Mouse (Mus musculus) CH12.LX (cell line): Measurements from ENCODE around the gene Amotl1. TPM values are rescaled to one million over a fixed set of nuclear protein-coding genes. Genes with fewer than 3 reads are reported as not detected.

Source experiments
- DNase-seq: peaks from one replicate; pipeline ENCODE4 v3.0.0-alpha.2; 2013; ENCODE audit errors: extremely low read depth
- H3K27ac ChIP-seq: 2 replicates; pipeline ENCODE4 v1.5.1; 2012; ENCODE audit warnings: low read depth, mild to moderate bottlenecking, control low read depth, moderate library complexity; ENCODE audit not compliant: insufficient read depth
- H3K27me3 ChIP-seq: replicated peaks from 2 replicates; pipeline ENCODE3; 2012; ENCODE audit warnings: inconsistent platforms
- H3K36me3 ChIP-seq, 2 experiments: replicated peaks in 1 of 2; 2 replicates each; pipeline versions ENCODE3 to v1.6.1; 2012; ENCODE audit warnings: inconsistent platforms in 1 of 2, low read length in 1 of 2, mild to moderate bottlenecking in 1 of 2, mixed read lengths in 1 of 2, moderate library complexity in 1 of 2; ENCODE audit not compliant: control insufficient read depth in 1 of 2, insufficient read depth in 1 of 2
- H3K4me1 ChIP-seq, 2 experiments: 2 replicates each; pipeline ENCODE4 v1.6.1; 2012; ENCODE audit warnings: inconsistent platforms in 1 of 2, moderate library complexity in 1 of 2; ENCODE audit not compliant: insufficient read depth in 2 of 2, control insufficient read depth in 1 of 2
- H3K4me2 ChIP-seq: 2 replicates; pipeline ENCODE4 v1.6.1; 2012; ENCODE audit warnings: low read depth, mild to moderate bottlenecking, control low read depth; ENCODE audit not compliant: poor library complexity, insufficient read depth, severe bottlenecking
- H3K4me3 ChIP-seq, 3 experiments: fragments of 150-350 bp in 1 of 3; sonication (generic) in 1 of 3; replicated peaks in 1 of 3; 2 replicates each; pipeline versions ENCODE3 to v1.5.1; 2011 to 2012; ENCODE audit warnings: low read depth in 2 of 3, low read length in 2 of 3, mild to moderate bottlenecking in 2 of 3, moderate library complexity in 2 of 3, control low read depth in 1 of 3, improper control_type of control experiment in 1 of 3, inconsistent platforms in 1 of 3, mixed read lengths in 1 of 3; ENCODE audit not compliant: poor library complexity in 1 of 3
- H3K79me2 ChIP-seq: replicated peaks from 2 replicates; pipeline ENCODE4 v1.6.1; 2012; ENCODE audit warnings: mild to moderate bottlenecking, moderate library complexity; ENCODE audit not compliant: control insufficient read depth, poor library complexity, insufficient read depth, severe bottlenecking; ENCODE audit errors: extremely low read depth
- H3K9ac ChIP-seq: 2 replicates; pipeline ENCODE4 v1.6.1; 2012; ENCODE audit warnings: low read depth, mild to moderate bottlenecking, control low read depth, moderate library complexity; ENCODE audit not compliant: insufficient read depth
- H3K9me3 ChIP-seq: replicated peaks from 2 replicates; pipeline ENCODE3; 2012; ENCODE audit warnings: low read length, inconsistent platforms, mixed read lengths
- BHLHE40 ChIP-seq: IDR thresholded peaks from 2 replicates; pipeline ENCODE4 v1.6.1; 2011; ENCODE audit warnings: mild to moderate bottlenecking, low read depth, low read length, improper control_type of control experiment
- E2F4 ChIP-seq: IDR thresholded peaks from 2 replicates; pipeline ENCODE4 v1.6.1; 2011; ENCODE audit warnings: low read depth, low read length, improper control_type of control experiment; ENCODE audit not compliant: insufficient replicate concordance
- ELF1 ChIP-seq: IDR thresholded peaks from 2 replicates; pipeline ENCODE4 v1.6.1; 2014; ENCODE audit warnings: low read depth, mild to moderate bottlenecking, inconsistent platforms, low read length, improper control_type of control experiment
- EP300 ChIP-seq: IDR thresholded peaks from 2 replicates; pipeline ENCODE4 v1.6.1; 2011; ENCODE audit warnings: low read length, improper control_type of control experiment
- ETS1 ChIP-seq: conservative IDR thresholded peaks from 2 replicates; pipeline ENCODE4 v1.6.1; 2012; ENCODE audit warnings: low read depth, mild to moderate bottlenecking, inconsistent platforms, low read length, improper control_type of control experiment, moderate library complexity
- GABPA ChIP-seq: IDR thresholded peaks from 2 replicates; pipeline ENCODE4 v1.6.1; 2012; ENCODE audit warnings: low read depth, low read length, improper control_type of control experiment, inconsistent platforms; ENCODE audit not compliant: insufficient replicate concordance
- IRF4 ChIP-seq: IDR thresholded peaks from 2 replicates; pipeline ENCODE4 v1.6.1; 2014; ENCODE audit warnings: low read depth, mild to moderate bottlenecking, inconsistent platforms, low read length, improper control_type of control experiment
- MAX ChIP-seq: IDR thresholded peaks from 2 replicates; pipeline ENCODE4 v1.6.1; 2011; ENCODE audit warnings: low read length, improper control_type of control experiment
- MAZ ChIP-seq: IDR thresholded peaks from 2 replicates; pipeline ENCODE4 v1.6.1; 2012; ENCODE audit warnings: low read depth, mild to moderate bottlenecking, inconsistent platforms, low read length, improper control_type of control experiment, moderate library complexity
- MEF2A ChIP-seq: IDR thresholded peaks from 2 replicates; pipeline ENCODE4 v1.6.1; 2014; ENCODE audit warnings: low read depth, mild to moderate bottlenecking, inconsistent platforms, low read length, improper control_type of control experiment, borderline replicate concordance
- MXI1 ChIP-seq: IDR thresholded peaks from 2 replicates; pipeline ENCODE4 v1.6.1; 2011; ENCODE audit warnings: mild to moderate bottlenecking, low read depth, low read length, improper control_type of control experiment
- MYC ChIP-seq: IDR thresholded peaks from 2 replicates; pipeline ENCODE4 v1.6.1; 2011; ENCODE audit warnings: low read depth, mild to moderate bottlenecking, improper control_type of control experiment, low read length
- PAX5 ChIP-seq: IDR thresholded peaks from 2 replicates; pipeline ENCODE4 v1.6.1; 2012; ENCODE audit warnings: low read length, inconsistent platforms, mixed read lengths
- POLR2AphosphoS2 ChIP-seq: IDR thresholded peaks from 2 replicates; pipeline ENCODE4 v1.6.1; 2011; ENCODE audit warnings: low read depth, low read length, improper control_type of control experiment
- RCOR1 ChIP-seq: conservative IDR thresholded peaks from 2 replicates; pipeline ENCODE4 v1.6.1; 2012; ENCODE audit warnings: low read depth, mild to moderate bottlenecking, inconsistent platforms, low read length, improper control_type of control experiment
- SIN3A ChIP-seq: IDR thresholded peaks from 2 replicates; pipeline ENCODE4 v1.6.1; 2012; ENCODE audit warnings: low read length, improper control_type of control experiment, inconsistent platforms
- TBP ChIP-seq: conservative IDR thresholded peaks from 2 replicates; pipeline ENCODE4 v1.6.1; 2011; ENCODE audit warnings: low read depth, low read length, improper control_type of control experiment
- TCF12 ChIP-seq: IDR thresholded peaks from 2 replicates; pipeline ENCODE4 v1.6.1; 2014; ENCODE audit warnings: low read depth, mild to moderate bottlenecking, inconsistent platforms, low read length, improper control_type of control experiment
- UBTF ChIP-seq: IDR thresholded peaks from 2 replicates; pipeline ENCODE4 v1.6.1; 2012; ENCODE audit warnings: low read depth, mild to moderate bottlenecking, inconsistent platforms, low read length, improper control_type of control experiment, moderate library complexity
- USF1 ChIP-seq: IDR thresholded peaks from 2 replicates; pipeline ENCODE4 v1.6.1; 2014; ENCODE audit warnings: low read depth, mild to moderate bottlenecking, inconsistent platforms, low read length, improper control_type of control experiment
- USF2 ChIP-seq: conservative IDR thresholded peaks from 2 replicates; pipeline ENCODE4 v1.6.1; 2011; ENCODE audit warnings: low read depth, low read length, improper control_type of control experiment
- ZMIZ1 ChIP-seq: IDR thresholded peaks from 2 replicates; pipeline ENCODE4 v1.6.1; 2012; ENCODE audit warnings: low read depth, mild to moderate bottlenecking, inconsistent platforms, low read length, improper control_type of control experiment
- ZNF384 ChIP-seq: IDR thresholded peaks from 2 replicates; pipeline ENCODE4 v1.6.1; 2012; ENCODE audit warnings: low read depth, low read length, improper control_type of control experiment, inconsistent platforms
- dilution Hi-C: fragments of 300-500 bp; cut with MboI; formaldehyde crosslinking; loops from 2 replicates; pipeline ENCODE4 v1.14.3; 2020; ENCODE audit warnings: low sequenced_read_pairs; ENCODE audit not compliant: extremely low pct_unique_long_range_greater_than_20kb, extremely low pct_ligation_motif_present
- in situ Hi-C: fragments of 300-500 bp; cut with MboI; formaldehyde crosslinking; loops from 3 replicates; pipeline ENCODE4 v1.14.3; 2019; ENCODE audit warnings: low sequenced_read_pairs, low pct_ligation_motif_present, low pct_unique_long_range_greater_than_20kb, mixed read lengths
- polyA plus RNA-seq: library from polyadenylated mRNA; unstranded; fragments of >175 nt; gene quantifications from 2 replicates; pipeline ENCODE4 v1.2.1, GENCODE M21; 2012; ENCODE audit warnings: low read depth; ENCODE audit not compliant: insufficient read length
- total RNA-seq, 2 experiments: library from RNA; depleted of rRNA; stranded (reverse); fragments of 300-350 nt in 1 of 2; fragments of >200 nt in 1 of 2; gene quantifications; 2 replicates each; pipeline ENCODE4 v1.2.3; 2012 to 2014

Gene Amotl1
- total and polyA plus RNA-seq, 3 experiments: 0.93 to 2.7 (median 1.2) TPM

GRCm38 (mm10) chr9:14634155-14634554 is 10.7 kb downstream of the Amotl1 start:
- Histone ChIP-seq H3K9ac (no peak overlapping the region), H3K79me2 (no peaks in the 10 kb centered on the region), H3K27ac (no peak overlapping the region), H3K36me3 (no peaks in the 10 kb centered on the region), H3K9me3 (no peaks in the 10 kb centered on the region), H3K27me3 (no peaks in the 10 kb centered on the region), H3K4me1 (peaks cover 14 to 40% of the 10 kb centered on the region in 2 experiments), H3K4me2 (no peak overlapping the region), H3K4me3 (no peak overlapping the region)
- TF ChIP-seq PAX5 (no peak), USF1 (no peak), BHLHE40 (no peak), EP300 (no peak)
- no peak for DNase-seq
- dilution Hi-C loops: no loop called here
- in situ Hi-C loops: no loop called here

DNA sequence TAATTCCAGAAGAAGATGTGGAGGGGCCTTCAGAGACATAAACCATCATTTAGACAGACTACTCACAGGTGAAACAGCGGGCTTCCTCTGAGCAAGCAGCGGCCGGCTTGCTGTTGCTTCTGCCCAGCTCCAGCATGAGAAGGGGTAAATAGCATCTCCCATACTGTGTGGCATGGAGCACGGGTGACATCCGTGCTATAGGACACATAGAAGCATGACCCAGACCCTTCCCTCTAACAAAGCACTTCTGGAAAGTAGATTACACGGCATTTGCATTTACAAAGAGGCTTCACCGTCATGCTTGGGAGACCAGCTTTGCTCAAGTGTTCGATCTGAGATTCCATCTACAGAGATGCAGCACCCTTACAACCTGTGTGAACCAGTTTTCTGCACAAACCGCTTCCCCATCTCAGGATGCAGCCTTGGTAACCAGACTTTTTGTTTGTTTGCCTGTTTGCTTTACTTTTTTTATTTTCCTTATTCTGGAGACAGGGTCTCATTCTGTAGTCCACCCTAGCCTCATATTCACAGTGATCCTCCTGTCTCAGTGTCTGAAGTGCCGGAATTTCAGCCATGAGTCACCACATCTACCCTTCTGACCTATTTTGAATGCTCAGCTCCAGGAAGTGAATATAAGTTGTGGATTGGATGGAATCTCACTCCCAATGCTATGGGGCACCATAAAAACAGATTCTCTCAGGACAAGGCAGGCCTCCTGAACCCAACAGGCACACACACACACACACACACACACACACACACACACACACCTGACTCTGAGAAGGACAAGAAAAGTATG is 12.3 kb downstream of the Amotl1 start:
- H3K36me3 ChIP-seq: no peaks in the 10 kb centered on the region
- H3K79me2 ChIP-seq: no peaks in the 10 kb centered on the region
- no peaks in the 10 kb centered on the region for H3K27me3 ChIP-seq
- no peaks in the 10 kb centered on the region for H3K9me3 ChIP-seq
- DNase-seq: peak; percentile 37
- peak overlapping the region; percentile 39; the same call in 1 of the 2 replicates for H3K4me2 ChIP-seq
- peaks cover 14 to 40% of the 10 kb centered on the region in 2 experiments for H3K4me1 ChIP-seq
- H3K9ac ChIP-seq: no peak overlapping the region
- no peak overlapping the region for H3K27ac ChIP-seq
- TF ChIP-seq POLR2AphosphoS2 (no peak), BHLHE40 (0 out of 2 replicates have a peak, but pooled peaks have one; percentile 10), GABPA (no peak)
- H3K4me3 ChIP-seq: no peak overlapping the region
- in situ Hi-C loops: no loop called here
- dilution Hi-C loops: no loop called here

- no peaks in the 10 kb centered on the region for H3K9me3 ChIP-seq
- in situ Hi-C loops: no loop called here
Observed at GRCm38 (mm10) chr9:14631729-14632128, 13.1 kb downstream of the Amotl1 start.

More at GRCm38 (mm10) chr9:14631729-14632128, 13.1 kb downstream of the Amotl1 start:
- peak; percentile 85 for DNase-seq
- no peak overlapping the region for H3K27ac ChIP-seq
- dilution Hi-C loops: no loop called here
- TF ChIP-seq USF1 (peak; percentile 59), TCF12 (0 out of 2 replicates have a peak, but pooled peaks have one; percentile 39), USF2 (peak; percentile 38), MEF2A (peak; percentile 70), IRF4 (peak; percentile 56), ETS1 (peak; percentile 90), EP300 (peak; percentile 45), ZMIZ1 (no peak), BHLHE40 (peak; percentile 96), RCOR1 (0 out of 2 replicates have a peak, but pooled peaks have one; percentile 55), MAX (peak; percentile 94), ELF1 (no peak; the same call in 1 of the 2 replicates), MAZ (0 out of 2 replicates have a peak, but pooled peaks have one; percentile 36), TBP (0 out of 2 replicates have a peak, but pooled peaks have one; percentile 22), UBTF (no peak), E2F4 (no peak), SIN3A (peak; percentile 90), ZNF384 (no peak), MYC (peak; percentile 83), MXI1 (peak; percentile 93)
- TF ChIP-seq, all 38 proteins: peak for 15
- no peak overlapping the region for H3K4me3 ChIP-seq
- no peaks in the 10 kb centered on the region for H3K79me2 ChIP-seq
- no peaks in the 10 kb centered on the region for H3K36me3 ChIP-seq
- H3K4me1 ChIP-seq: peaks cover 15 to 40% of the 10 kb centered on the region in 2 experiments
- H3K27me3 ChIP-seq: no peaks in the 10 kb centered on the region
- H3K4me2 ChIP-seq: peak overlapping the region; percentile 39; the same call in 1 of the 2 replicates
- no peak overlapping the region for H3K9ac ChIP-seq
